Mouse (Mus musculus): ENCODE results near the gene Vmn1r224. TPM values are rescaled to one million over a fixed set of nuclear protein-coding genes. Genes with fewer than 3 reads are reported as not detected.

Gene Vmn1r224
- not detected for total RNA-seq (2021)
- long read RNA-seq, experiment 1 = 0 reads
- long read RNA-seq, experiment 2 = 0 reads

GRCm38 (mm10) chr17:20413846-20414245, at the start of gene Vmn1r224:
TSS of gene Vmn1r224 (plus strand) at chr17:20414146.
- no peak for DNase-seq (ENCODE audit: low spot score in 2 of 2)

GRCm38 (mm10) chr17:20399105-20399504, 14.8 kb upstream of the Vmn1r224 start:
- no peak for DNase-seq (ENCODE audit: low spot score in 2 of 2)

- DNase-seq (ENCODE audit: low spot score in 2 of 2) = no peak
Measured at GRCm38 (mm10) chr17:20439263-20439662, 25.3 kb downstream of the Vmn1r224 start.

DNA sequence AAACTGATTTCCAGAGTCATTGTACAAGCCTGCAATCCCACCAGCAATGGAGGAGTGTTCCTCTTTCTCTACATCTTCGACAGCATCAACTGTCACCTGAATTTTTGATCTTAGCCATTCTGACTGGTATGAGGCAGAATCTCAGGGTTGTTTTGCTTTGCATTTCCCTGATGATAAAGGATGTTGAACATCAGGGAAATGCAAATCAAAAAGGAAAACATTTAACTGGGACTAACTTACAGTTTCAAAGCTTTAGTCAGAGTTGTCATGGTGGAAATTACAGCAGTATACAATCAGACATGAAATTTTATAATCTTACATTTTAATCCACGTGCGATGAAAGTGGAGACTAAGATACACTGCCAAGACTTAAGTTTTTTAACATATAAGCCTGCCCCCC, 59.4 kb downstream of the Vmn1r224 start:
- no peak for DNase-seq (ENCODE audit: low spot score in 2 of 2)

Other genes with a start within 250 kb of the Vmn1r224 start
- not detected for gene Fpr-rs6, start 231.0 kb upstream of the Vmn1r224 start, total RNA-seq (2021)
- gene Vmn2r105, start 179.1 kb upstream of the Vmn1r224 start, total RNA-seq (2021) = not detected
- gene Vmn2r106, start 128.6 kb upstream of the Vmn1r224 start, total RNA-seq (2021) = not detected
- not detected for gene Vmn2r107, start 68.9 kb upstream of the Vmn1r224 start, total RNA-seq (2021)
- not detected for gene Vmn2r108, start 67.2 kb downstream of the Vmn1r224 start, total RNA-seq (2021)
- gene Vmn1r225, start 84.0 kb downstream of the Vmn1r224 start, total RNA-seq (2021) = not detected
- gene Vmn2r109, start 150.6 kb downstream of the Vmn1r224 start, total RNA-seq (2021) = not detected
- not detected for gene Vmn2r110, start 182.3 kb downstream of the Vmn1r224 start, total RNA-seq (2021)
- gene Fpr-rs3, start 210.7 kb downstream of the Vmn1r224 start, total RNA-seq (2021) = not detected